Mouse (Mus musculus) embryonic facial prominence, embryonic 14.5 days (tissue): ENCODE measurements around the gene Sohlh1. TPM values are rescaled to one million over a fixed set of nuclear protein-coding genes. Genes with fewer than 3 reads are reported as not detected.
"Not testable (repeated sequence)": the region's sequence is repeated elsewhere in the genome, so short reads cannot be mapped to it uniquely, and the experiment has no call there.

ENCODE experiments used
- ATAC-seq: fragments of 200-750 bp; cut with Nextera tagmentation; 2 replicates; pipeline ENCODE4 v1.8.0; 2017; ENCODE audit warnings: low read depth, moderate number of reproducible peaks, moderate TSS enrichment
- DNase-seq: peaks from one replicate; pipeline ENCODE4 v3.0.0-alpha.2; 2015; ENCODE audit warnings: low spot score
- H3K27ac ChIP-seq: fragments of 300-500 bp; sonication (generic); replicated peaks from 2 replicates; pipeline ENCODE4 v1.5.1; 2014; ENCODE audit warnings: low read depth, mild to moderate bottlenecking, low read length, moderate library complexity
- H3K27me3 ChIP-seq: fragments of 300-500 bp; sonication (generic); replicated peaks from 2 replicates; pipeline ENCODE4 v1.6.1; 2014; ENCODE audit warnings: low read length; ENCODE audit not compliant: control insufficient read depth, insufficient read depth
- H3K36me3 ChIP-seq: fragments of 300-500 bp; sonication (generic); 2 replicates; pipeline ENCODE4 v1.6.1; 2014; ENCODE audit warnings: low read length, mixed read lengths; ENCODE audit not compliant: control insufficient read depth, insufficient read depth
- H3K4me1 ChIP-seq: fragments of 300-500 bp; sonication (generic); 2 replicates; pipeline ENCODE4 v1.6.1; 2014; ENCODE audit warnings: antibody characterized with exemption, low read length; ENCODE audit not compliant: control insufficient read depth, insufficient read depth
- H3K4me2 ChIP-seq: fragments of 300-500 bp; sonication (generic); 2 replicates; pipeline ENCODE4 v1.6.1; 2014; ENCODE audit warnings: low read depth, mild to moderate bottlenecking, low read length, moderate library complexity, mixed read lengths
- H3K4me3 ChIP-seq: fragments of 300-500 bp; sonication (generic); 2 replicates; pipeline ENCODE4 v1.5.1; 2014; ENCODE audit warnings: low read depth, mild to moderate bottlenecking, low read length
- H3K9ac ChIP-seq: fragments of 300-500 bp; sonication (generic); 2 replicates; pipeline ENCODE4 v1.6.1; 2014; ENCODE audit warnings: low read depth, mild to moderate bottlenecking, low read length, moderate library complexity, mixed read lengths
- H3K9me3 ChIP-seq: fragments of 300-500 bp; sonication (generic); 2 replicates; pipeline ENCODE4 v1.6.1; 2016; ENCODE audit warnings: low read length; ENCODE audit not compliant: control insufficient read depth
- WGBS: fragments of 180-500 bp; shearing (Covaris S2); extraction: QIAGEN DNeasy Blood & Tissue Kit; methylation state at CpG from one replicate; pipeline ENCODE4 v1.1.7; 2014; 5-methylcytosine and 5-hydroxymethylcytosine counted together
- polyA plus RNA-seq: library from polyadenylated mRNA; unstranded; fragments of >200 nt; fragmentation: Nextera tagmentation; extraction: Ambion mirVana; gene quantifications from 2 replicates; pipeline ENCODE4 v1.2.1, GENCODE M21; 2014

The Sohlh1 gene
- polyA plus RNA-seq, 1 experiment from 2014 or later = not detected

GRCm38 (mm10) chr2:25828344-25828947 lies 18.6 kb downstream of the Sohlh1 start:
- no peak for ATAC-seq
- 79% methylated on average over 8 of the region's 8 CpGs for WGBS
- DNase-seq = no peak
- Histone ChIP-seq H3K36me3 (no peaks in the 10 kb centered on the region), H3K4me2 (no peak overlapping the region), H3K27me3 (no peaks in the 10 kb centered on the region), H3K4me1 (no peaks in the 10 kb centered on the region), H3K9ac (no peak overlapping the region), H3K9me3 (no peaks in the 10 kb centered on the region), H3K27ac (no peak overlapping the region), H3K4me3 (no peak overlapping the region)

- H3K36me3 ChIP-seq = no peaks in the 10 kb centered on the region
- no peaks in the 10 kb centered on the region for H3K9me3 ChIP-seq
- WGBS = 79% methylated on average over 3 of the region's 3 CpGs
- no peak overlapping the region for H3K9ac ChIP-seq
- H3K4me3 ChIP-seq = no peak overlapping the region
- H3K27me3 ChIP-seq = no peaks in the 10 kb centered on the region
- DNase-seq (no peak), ATAC-seq (no peak)
- H3K4me2 ChIP-seq = no peak overlapping the region
- no peaks in the 10 kb centered on the region for H3K4me1 ChIP-seq
- no peak overlapping the region for H3K27ac ChIP-seq
Measured at GRCm38 (mm10) chr2:25824751-25825150, 22.3 kb downstream of the Sohlh1 start.

- ATAC-seq (no peak), DNase-seq (no peak)
- H3K27me3 ChIP-seq = no peaks in the 10 kb centered on the region
- no peak within 1 kb of the TSS for H3K27ac ChIP-seq
- no peaks in the 10 kb centered on the region for H3K9me3 ChIP-seq
- H3K36me3 ChIP-seq = no peaks in the 10 kb centered on the region
- no peak within 1 kb of the TSS for H3K9ac ChIP-seq
- H3K4me1 ChIP-seq = no peaks in the 10 kb centered on the region
- WGBS = 81% methylated on average over 1 of the region's 1 CpGs
- no peak within 1 kb of the TSS for H3K4me2 ChIP-seq
- H3K4me3 ChIP-seq = no peak within 1 kb of the TSS
Measured at GRCm38 (mm10) chr2:25822806-25823205, 24.2 kb downstream of the Sohlh1 start, which contains the start of gene Lcn9. Lcn9 (plus strand) TSS chr2:25823153.

GRCm38 (mm10) chr2:25815748-25816147 lies 31.3 kb downstream of the Sohlh1 start, which contains the start of gene Glt6d1:
Glt6d1 (minus strand) TSS chr2:25815848.
- H3K9ac ChIP-seq, DNase-seq, H3K9me3 ChIP-seq, H3K36me3 ChIP-seq, ATAC-seq, H3K4me2 ChIP-seq, H3K27me3 ChIP-seq, H3K4me3 ChIP-seq, H3K4me1 ChIP-seq, H3K27ac ChIP-seq: not testable (repeated sequence)
- 67% methylated on average over 1 of the region's 1 CpGs for WGBS

- Histone ChIP-seq H3K4me2 (no peak overlapping the region), H3K36me3 (no peaks in the 10 kb centered on the region), H3K27ac (no peak overlapping the region), H3K4me3 (no peak overlapping the region), H3K4me1 (no peaks in the 10 kb centered on the region), H3K27me3 (no peaks in the 10 kb centered on the region), H3K9ac (no peak overlapping the region), H3K9me3 (no peaks in the 10 kb centered on the region)
- ATAC-seq (no peak), DNase-seq (no peak)
- WGBS = 75% methylated on average over 5 of the region's 5 CpGs
Measured at GRCm38 (mm10) chr2:25813364-25813763, 33.7 kb downstream of the Sohlh1 start.

- H3K9ac ChIP-seq = no peak overlapping the region
- no peaks in the 10 kb centered on the region for H3K27me3 ChIP-seq
- DNase-seq = no peak
- H3K4me3 ChIP-seq = no peak overlapping the region
- WGBS = 67% methylated on average over 2 of the region's 2 CpGs
- H3K4me1 ChIP-seq = no peaks in the 10 kb centered on the region
- H3K27ac ChIP-seq = no peak overlapping the region
- no peak overlapping the region for H3K4me2 ChIP-seq
- no peak for ATAC-seq
- H3K9me3 ChIP-seq = no peaks in the 10 kb centered on the region
- H3K36me3 ChIP-seq = no peaks in the 10 kb centered on the region
Measured at GRCm38 (mm10) chr2:25811711-25812110, 35.3 kb downstream of the Sohlh1 start.

GRCm38 (mm10) chr2:25798065-25798464 lies 49.0 kb downstream of the Sohlh1 start:
- Histone ChIP-seq H3K36me3 (no peaks in the 10 kb centered on the region), H3K27ac (no peak overlapping the region), H3K4me1 (no peaks in the 10 kb centered on the region), H3K4me3 (no peak overlapping the region), H3K27me3 (no peaks in the 10 kb centered on the region), H3K4me2 (no peak overlapping the region), H3K9ac (no peak overlapping the region), H3K9me3 (no peaks in the 10 kb centered on the region)
- DNase-seq = no peak
- WGBS = 46% methylated on average over 5 of the region's 5 CpGs
- no peak for ATAC-seq

GRCm38 (mm10) chr2:25797635-25798034 lies 49.4 kb downstream of the Sohlh1 start:
- Histone ChIP-seq H3K4me3 (no peak overlapping the region), H3K9me3 (no peaks in the 10 kb centered on the region), H3K27me3 (no peaks in the 10 kb centered on the region), H3K36me3 (no peaks in the 10 kb centered on the region), H3K4me2 (no peak overlapping the region), H3K4me1 (no peaks in the 10 kb centered on the region), H3K27ac (no peak overlapping the region), H3K9ac (no peak overlapping the region)
- no peak for ATAC-seq
- DNase-seq = no peak
- WGBS = 49% methylated on average over 2 of the region's 2 CpGs
